Mouse (Mus musculus) testis, adult 2 months (tissue): Measurements from ENCODE around the gene Rbx1.

Experiments used
- CTCF ChIP-seq: fragments of 200-500 bp; IDR thresholded peaks from 2 replicates; pipeline ENCODE4 v1.5.1; 2012; ENCODE audit warnings: low read depth, mild to moderate bottlenecking, inconsistent platforms, low read length, moderate library complexity; ENCODE audit not compliant: control insufficient read depth, insufficient read depth, insufficient replicate concordance
- POLR2A ChIP-seq: fragments of 200-500 bp; IDR thresholded peaks from 2 replicates; pipeline ENCODE4 v1.6.1; 2012; ENCODE audit warnings: low read depth, mild to moderate bottlenecking, inconsistent platforms, low read length, moderate library complexity; ENCODE audit not compliant: control insufficient read depth

GRCm38 (mm10) chr15:81439236-81439635 is 26.9 kb upstream of the Rbx1 start:
- TF ChIP-seq POLR2A (no peak), CTCF (no peak)
